Mouse (Mus musculus) thymus, postnatal 4 days (tissue): ENCODE measurements around the gene Gm13272.
"Not testable (repeated sequence)": the region's sequence is repeated elsewhere in the genome, so short reads cannot be mapped to it uniquely, and the experiment has no call there.

Source experiments
- DNase-seq: peaks from one replicate; pipeline ENCODE4 v3.0.0; 2021

Gm13272 gene

DNA sequence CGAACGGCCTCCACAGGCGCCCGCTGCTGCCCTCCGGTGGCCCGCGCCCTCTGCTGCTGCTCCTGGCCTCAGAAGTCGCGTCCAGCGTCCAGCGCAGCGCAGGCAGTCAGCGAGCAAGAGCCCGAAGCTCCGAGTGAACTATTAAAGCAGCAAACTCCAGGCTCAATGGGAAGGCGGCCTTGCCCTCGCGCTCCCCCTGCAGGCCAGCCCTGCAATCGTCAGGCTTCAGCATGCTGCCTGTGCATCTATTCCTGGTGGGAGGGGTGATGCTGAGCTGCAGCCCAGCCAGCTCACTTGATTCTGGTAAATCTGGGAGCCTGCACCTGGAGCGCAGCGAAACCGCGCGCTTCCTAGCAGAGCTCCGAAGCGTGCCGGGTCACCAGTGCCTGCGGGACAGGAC, 8.8 kb downstream of the Gm13272 start, which contains the start of gene Gm13277:
Gene Gm13277, plus strand, starts transcription at position 231 of the 400 bp plus-strand sequence.
- peak; percentile 74 for DNase-seq

DNA sequence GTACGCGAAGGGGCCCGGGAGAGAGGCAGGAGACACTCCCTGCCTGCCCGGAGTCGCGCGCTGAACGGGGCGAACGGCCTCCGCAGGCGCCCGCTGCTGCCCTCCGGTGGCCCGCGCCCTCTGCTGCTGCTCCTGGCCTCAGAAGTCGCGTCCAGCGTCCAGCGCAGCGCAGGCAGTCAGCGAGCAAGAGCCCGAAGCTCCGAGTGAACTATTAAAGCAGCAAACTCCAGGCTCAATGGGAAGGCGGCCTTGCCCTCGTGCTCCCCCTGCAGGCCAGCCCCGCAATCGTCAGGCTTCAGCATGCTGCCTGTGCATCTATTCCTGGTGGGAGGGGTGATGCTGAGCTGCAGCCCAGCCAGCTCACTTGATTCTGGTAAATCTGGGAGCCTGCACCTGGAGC, 11.6 kb downstream of the Gm13272 start, which contains the start of gene Gm13278:
Gene Gm13278, plus strand, starts transcription at position 301 of the 400 bp plus-strand sequence.
- DNase-seq = not testable (repeated sequence)

DNA sequence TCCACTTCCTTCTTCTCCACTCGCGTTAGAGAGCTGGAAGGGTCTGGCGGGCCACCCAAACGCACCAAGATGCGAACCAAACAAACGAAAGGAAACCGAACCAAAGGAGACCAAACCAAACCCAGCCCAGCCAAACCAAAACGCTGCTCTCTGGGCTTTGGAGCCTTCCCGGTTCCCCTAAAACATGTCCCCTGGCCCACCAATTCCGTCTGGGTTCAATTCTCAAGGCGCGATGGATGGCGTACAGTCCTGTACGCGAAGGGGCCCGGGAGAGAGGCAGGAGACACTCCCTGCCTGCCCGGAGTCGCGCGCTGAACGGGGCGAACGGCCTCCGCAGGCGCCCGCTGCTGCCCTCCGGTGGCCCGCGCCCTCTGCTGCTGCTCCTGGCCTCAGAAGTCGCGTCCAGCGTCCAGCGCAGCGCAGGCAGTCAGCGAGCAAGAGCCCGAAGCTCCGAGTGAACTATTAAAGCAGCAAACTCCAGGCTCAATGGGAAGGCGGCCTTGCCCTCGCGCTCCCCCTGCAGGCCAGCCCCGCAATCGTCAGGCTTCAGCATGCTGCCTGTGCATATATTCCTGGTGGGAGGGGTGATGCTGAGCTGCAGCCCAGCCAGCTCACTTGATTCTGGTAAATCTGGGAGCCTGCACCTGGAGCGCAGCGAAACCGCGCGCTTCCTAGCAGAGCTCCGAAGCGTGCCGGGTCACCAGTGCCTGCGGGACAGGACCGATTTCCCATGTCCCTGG, 14.5 kb downstream of the Gm13272 start, which contains the start of gene Gm13275:
Gene Gm13275, plus strand, starts transcription at position 552 of the 740 bp plus-strand sequence.
- peak; percentile 73 for DNase-seq

DNA sequence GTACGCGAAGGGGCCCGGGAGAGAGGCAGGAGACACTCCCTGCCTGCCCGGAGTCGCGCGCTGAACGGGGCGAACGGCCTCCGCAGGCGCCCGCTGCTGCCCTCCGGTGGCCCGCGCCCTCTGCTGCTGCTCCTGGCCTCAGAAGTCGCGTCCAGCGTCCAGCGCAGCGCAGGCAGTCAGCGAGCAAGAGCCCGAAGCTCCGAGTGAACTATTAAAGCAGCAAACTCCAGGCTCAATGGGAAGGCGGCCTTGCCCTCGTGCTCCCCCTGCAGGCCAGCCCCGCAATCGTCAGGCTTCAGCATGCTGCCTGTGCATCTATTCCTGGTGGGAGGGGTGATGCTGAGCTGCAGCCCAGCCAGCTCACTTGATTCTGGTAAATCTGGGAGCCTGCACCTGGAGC, 17.4 kb downstream of the Gm13272 start, which contains the start of gene Gm13279:
Gene Gm13279, plus strand, starts transcription at position 301 of the 400 bp plus-strand sequence.
- DNase-seq = not testable (repeated sequence)

DNA sequence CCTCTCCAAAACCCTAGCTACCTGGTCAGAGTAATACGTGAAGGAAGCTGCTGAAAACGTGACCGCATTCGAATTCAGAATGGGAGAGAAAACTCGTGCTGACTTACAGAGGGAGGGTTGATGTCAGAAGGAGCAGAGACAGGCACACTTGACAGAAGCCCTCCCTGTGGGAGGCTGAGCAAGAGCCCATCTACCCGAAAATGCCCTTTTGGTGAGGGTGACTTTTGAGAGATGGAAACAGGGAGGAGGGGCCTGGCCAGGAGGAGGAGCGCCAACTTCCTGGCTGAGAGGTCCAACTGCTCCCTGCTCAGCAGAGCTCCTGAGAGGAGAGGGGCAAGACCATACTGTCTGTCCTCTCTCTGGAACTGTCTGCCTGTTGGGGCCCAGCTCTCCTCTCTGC, 19.7 kb downstream of the Gm13272 start, which contains the start of gene Gm13285:
Gene Gm13285, plus strand, starts transcription at position 301 of the 400 bp plus-strand sequence.
- DNase-seq = not testable (repeated sequence)

DNA sequence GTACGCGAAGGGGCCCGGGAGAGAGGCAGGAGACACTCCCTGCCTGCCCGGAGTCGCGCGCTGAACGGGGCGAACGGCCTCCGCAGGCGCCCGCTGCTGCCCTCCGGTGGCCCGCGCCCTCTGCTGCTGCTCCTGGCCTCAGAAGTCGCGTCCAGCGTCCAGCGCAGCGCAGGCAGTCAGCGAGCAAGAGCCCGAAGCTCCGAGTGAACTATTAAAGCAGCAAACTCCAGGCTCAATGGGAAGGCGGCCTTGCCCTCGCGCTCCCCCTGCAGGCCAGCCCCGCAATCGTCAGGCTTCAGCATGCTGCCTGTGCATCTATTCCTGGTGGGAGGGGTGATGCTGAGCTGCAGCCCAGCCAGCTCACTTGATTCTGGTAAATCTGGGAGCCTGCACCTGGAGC, 23.3 kb downstream of the Gm13272 start, which contains the start of gene Gm13287:
Gene Gm13287, plus strand, starts transcription at position 301 of the 400 bp plus-strand sequence.
- not testable (repeated sequence) for DNase-seq

DNA sequence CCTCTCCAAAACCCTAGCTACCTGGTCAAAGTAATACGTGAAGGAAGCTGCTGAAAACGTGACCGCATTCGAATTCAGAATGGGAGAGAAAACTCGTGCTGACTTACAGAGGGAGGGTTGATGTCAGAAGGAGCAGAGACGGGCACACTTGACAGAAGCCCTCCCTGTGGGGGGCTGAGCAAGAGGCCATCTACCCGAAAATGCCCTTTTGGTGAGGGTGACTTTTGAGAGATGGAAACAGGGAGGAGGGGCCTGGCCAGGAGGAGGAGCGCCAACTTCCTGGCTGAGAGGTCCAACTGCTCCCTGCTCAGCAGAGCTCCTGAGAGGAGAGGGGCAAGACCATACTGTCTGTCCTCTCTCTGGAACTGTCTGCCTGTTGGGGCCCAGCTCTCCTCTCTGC, 25.6 kb downstream of the Gm13272 start, which contains the start of gene Gm13288:
Gene Gm13288, plus strand, starts transcription at position 301 of the 400 bp plus-strand sequence.
- DNase-seq = not testable (repeated sequence)

DNA sequence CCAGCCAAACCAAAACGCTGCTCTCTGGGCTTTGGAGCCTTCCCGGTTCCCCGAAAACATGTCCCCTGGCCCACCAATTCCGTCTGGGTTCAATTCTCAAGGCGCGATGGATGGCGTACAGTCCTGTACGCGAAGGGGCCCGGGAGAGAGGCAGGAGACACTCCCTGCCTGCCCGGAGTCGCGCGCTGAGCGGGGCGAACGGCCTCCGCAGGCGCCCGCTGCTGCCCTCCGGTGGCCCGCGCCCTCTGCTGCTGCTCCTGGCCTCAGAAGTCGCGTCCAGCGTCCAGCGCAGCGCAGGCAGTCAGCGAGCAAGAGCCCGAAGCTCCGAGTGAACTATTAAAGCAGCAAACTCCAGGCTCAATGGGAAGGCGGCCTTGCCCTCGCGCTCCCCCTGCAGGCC, 26.1 kb downstream of the Gm13272 start:
- DNase-seq = not testable (repeated sequence)

DNA sequence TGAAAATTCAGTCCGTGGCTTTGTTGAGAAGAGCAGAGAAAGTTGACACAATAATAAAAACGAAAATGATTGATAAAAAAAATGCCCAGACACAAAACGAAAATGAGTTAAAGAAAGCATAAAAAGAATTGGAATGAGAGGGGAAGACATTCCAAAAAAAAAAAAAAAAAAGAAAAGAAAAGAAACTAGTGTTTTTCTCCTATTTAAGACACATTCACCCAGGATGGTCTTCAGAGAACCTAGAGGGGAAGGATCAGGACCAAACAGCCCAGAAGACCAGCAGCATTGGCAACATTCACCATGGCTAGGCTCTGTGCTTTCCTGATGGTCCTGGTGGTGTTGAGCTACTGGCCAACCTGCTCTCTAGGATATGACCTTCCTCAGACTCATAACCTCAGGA, 36.3 kb downstream of the Gm13272 start, which contains the start of gene Ifna7:
Gene Ifna7, plus strand, starts transcription at position 301 of the 400 bp plus-strand sequence.
- DNase-seq = no peak

DNA sequence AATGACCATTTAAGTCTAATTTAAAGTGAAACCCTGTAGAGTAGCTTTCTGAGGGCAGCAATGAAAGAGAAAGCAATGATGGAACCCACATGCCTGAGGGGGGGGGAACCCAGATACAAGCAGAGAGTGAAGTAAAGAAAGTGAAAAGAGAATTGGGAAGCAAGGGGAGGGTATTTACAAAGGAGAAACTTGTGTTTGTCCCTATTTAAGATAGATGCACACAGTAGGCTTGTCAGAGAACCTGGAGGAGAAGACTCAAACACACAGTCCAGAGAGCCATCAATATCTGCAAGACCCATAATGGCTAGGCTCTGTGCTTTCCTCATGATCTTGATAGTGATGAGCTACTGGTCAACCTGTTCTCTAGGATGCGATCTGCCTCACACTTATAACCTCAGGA, 40.0 kb downstream of the Gm13272 start, which contains the start of gene Ifna11:
Gene Ifna11, plus strand, starts transcription at position 301 of the 400 bp plus-strand sequence.
- no peak for DNase-seq

DNA sequence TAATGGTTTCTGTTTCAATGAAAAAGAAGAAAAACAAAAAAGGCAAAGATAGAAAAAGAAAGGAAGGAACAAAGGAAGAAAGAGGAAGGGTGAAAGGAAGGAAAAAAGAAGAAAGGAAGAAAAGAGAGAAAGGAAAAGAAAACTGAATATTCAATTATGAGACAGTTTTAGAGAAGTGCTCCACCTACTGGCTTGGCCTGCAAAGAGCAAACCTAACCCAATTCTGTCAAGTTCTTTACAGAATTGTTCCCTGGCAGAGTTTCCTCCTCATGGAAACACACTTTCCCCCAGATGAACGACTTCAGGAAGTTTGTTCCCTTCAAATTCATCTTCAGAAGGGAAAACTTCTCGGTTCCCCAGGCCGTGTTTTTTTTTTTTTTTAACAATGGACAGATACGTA, 43.3 kb downstream of the Gm13272 start:
- DNase-seq = peak; percentile 49

DNA sequence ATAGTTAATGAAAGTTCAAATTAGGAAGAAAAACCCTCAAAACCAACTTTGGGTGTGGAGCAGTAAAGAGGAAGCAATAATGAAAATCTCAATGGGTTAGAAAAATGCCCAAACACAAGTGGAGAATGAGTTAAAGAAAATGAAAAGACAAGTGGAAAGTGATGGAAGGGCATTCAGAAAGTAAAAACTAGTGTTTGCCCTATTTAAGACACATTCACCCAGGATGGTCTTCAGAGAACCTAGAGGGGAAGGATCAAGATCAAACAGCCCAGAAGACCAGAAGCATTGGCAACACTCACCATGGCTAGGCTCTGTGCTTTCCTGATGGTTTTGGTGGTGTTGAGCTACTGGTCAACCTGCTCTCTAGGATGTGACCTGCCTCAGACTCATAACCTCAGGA, 47.5 kb downstream of the Gm13272 start, which contains the start of gene Ifna6:
Gene Ifna6, plus strand, starts transcription at position 301 of the 400 bp plus-strand sequence.
- DNase-seq = not testable (repeated sequence)
